Mouse (Mus musculus): ENCODE measurements around the gene Klhl29.

GRCm38 (mm10) chr12:5210786-5211185, 164.7 kb downstream of the Klhl29 start:
- TF ChIP-seq CTCF (IDR thresholded peaks at IDR 0.05; ENCODE audit: low read depth, low read length), result no peak
- TF ChIP-seq POLR2A (IDR thresholded peaks at IDR 0.05; ENCODE audit: borderline replicate concordance, low read depth, low read length), result no peak
